Mouse (Mus musculus) megakaryocyte progenitor cell, adult 5-6 weeks (primary cell): Measurements from ENCODE around the gene D230025D16Rik. TPM values are rescaled to one million over a fixed set of nuclear protein-coding genes. Genes with fewer than 3 reads are reported as not detected.
A peak's percentile ranks its signal among the peaks of the same experiment; 100 is the strongest.

ENCODE experiments used
- ATAC-seq: replicated peaks from 2 replicates; pipeline ENCODE4 v1.8.0; 2016; ENCODE audit warnings: mild to moderate bottlenecking, moderate TSS enrichment, inconsistent platforms; ENCODE audit not compliant: poor library complexity
- total RNA-seq, 2 experiments: library from RNA; stranded (forward) in 1 of 2; stranded (reverse) in 1 of 2; fragments of 157-497, 149-512 nt in 1 of 2; fragments of 200-1000 nt in 1 of 2; gene quantifications; 2 replicates each; pipeline versions ENCODE4 v1.2.3 to v1.2.4; 2015 to 2017

D230025D16Rik gene
- total RNA-seq, 2 experiments from 2014 or later, result 21.2 to 31.3 TPM

GRCm38 (mm10) chr8:105235206-105235605 is 10.3 kb downstream of the D230025D16Rik start:
- no peak for ATAC-seq

- peak; percentile 54 for ATAC-seq
These were observed 12.6 kb downstream of the D230025D16Rik start for GRCm38 (mm10) chr8:105237442-105238142.

GRCm38 (mm10) chr8:105241016-105241415 is 16.1 kb downstream of the D230025D16Rik start:
- ATAC-seq, result no peak

GRCm38 (mm10) chr8:105251954-105252353 is 27.0 kb downstream of the D230025D16Rik start:
- ATAC-seq, result no peak

- ATAC-seq, result no peak
These were observed 28.0 kb downstream of the D230025D16Rik start for GRCm38 (mm10) chr8:105252680-105253537.

GRCm38 (mm10) chr8:105253766-105254151 is 28.8 kb downstream of the D230025D16Rik start:
- no peak for ATAC-seq

GRCm38 (mm10) chr8:105254152-105254965 is 29.4 kb downstream of the D230025D16Rik start:
- ATAC-seq, result peak; percentile 88

- ATAC-seq, result peak; percentile 51
These were observed 30.0 kb downstream of the D230025D16Rik start, which contains the start of gene B3gnt9 for GRCm38 (mm10) chr8:105254966-105255350. Gene B3gnt9 (minus strand): TSS chr8:105255153.

- no peak for ATAC-seq
These were observed 32.6 kb downstream of the D230025D16Rik start for GRCm38 (mm10) chr8:105257318-105258114.

- no peak; the same call in 1 of the 2 replicates for ATAC-seq
These were observed 34.2 kb downstream of the D230025D16Rik start for GRCm38 (mm10) chr8:105258911-105259720.

- ATAC-seq, result peak; percentile 61
These were observed 34.9 kb downstream of the D230025D16Rik start for GRCm38 (mm10) chr8:105259721-105260320.

- ATAC-seq, result no peak
These were observed 35.6 kb downstream of the D230025D16Rik start for GRCm38 (mm10) chr8:105260371-105261099.

GRCm38 (mm10) chr8:105261326-105261980 is 36.5 kb downstream of the D230025D16Rik start:
- no peak for ATAC-seq

- ATAC-seq, result no peak
These were observed 38.4 kb downstream of the D230025D16Rik start for GRCm38 (mm10) chr8:105263244-105263912.

GRCm38 (mm10) chr8:105264024-105264982 is 39.4 kb downstream of the D230025D16Rik start, which contains the start of the genes Tradd and Fbxl8:
Gene Tradd (minus strand): TSS chr8:105264609.
Gene Fbxl8 (plus strand): TSS chr8:105264648.
- peak; percentile 68 for ATAC-seq

- ATAC-seq, result peak; percentile 61
These were observed 40.2 kb downstream of the D230025D16Rik start for GRCm38 (mm10) chr8:105265128-105265527.
